Mouse (Mus musculus) monocyte, adult 5-6 weeks (primary cell): ENCODE measurements around the gene Atad5. TPM values are rescaled to one million over a fixed set of nuclear protein-coding genes. Genes with fewer than 3 reads are reported as not detected.
A peak's percentile ranks its signal among the peaks of the same experiment; 100 is the strongest.

ENCODE experiments used
- ATAC-seq: fragments of 153-309, 156-312 bp; replicated peaks from 2 replicates; pipeline ENCODE4 v1.8.0; 2017; ENCODE audit warnings: mild to moderate bottlenecking; ENCODE audit not compliant: low TSS enrichment, insufficient number of reproducible peaks, severe bottlenecking, poor library complexity, low FRiP score
- total RNA-seq: library from RNA; stranded (forward); fragments of 200-1000, 200-491, 200-594 nt; gene quantifications from 3 replicates; pipeline ENCODE4 v1.2.3, GENCODE M21; 2017

The Atad5 gene
- total RNA-seq, 1 experiment from 2014 or later, result 3.5 TPM

- ATAC-seq, result peak; percentile 51; the same call in 1 of the 2 replicates
These were observed 80.4 kb downstream of the Atad5 start for GRCm38 (mm10) chr11:80169629-80170028.

GRCm38 (mm10) chr11:80170351-80170750 lies 81.2 kb downstream of the Atad5 start:
- no peak for ATAC-seq

- no peak for ATAC-seq
These were observed 82.7 kb downstream of the Atad5 start for GRCm38 (mm10) chr11:80171884-80172283.

GRCm38 (mm10) chr11:80173963-80174670 lies 84.9 kb downstream of the Atad5 start:
- ATAC-seq, result no peak

GRCm38 (mm10) chr11:80176911-80177895 lies 88.0 kb downstream of the Atad5 start:
- peak; percentile 47; the same call in 1 of the 2 replicates for ATAC-seq

GRCm38 (mm10) chr11:80178316-80178715 lies 89.1 kb downstream of the Atad5 start:
- no peak for ATAC-seq

- ATAC-seq, result no peak
These were observed 92.0 kb downstream of the Atad5 start for GRCm38 (mm10) chr11:80181021-80181749.

GRCm38 (mm10) chr11:80183054-80183704 lies 94.0 kb downstream of the Atad5 start:
- ATAC-seq, result peak; percentile 29; the same call in 1 of the 2 replicates

- peak; percentile 99 for ATAC-seq
These were observed 94.6 kb downstream of the Atad5 start, which contains the start of gene Rnf135 for GRCm38 (mm10) chr11:80183705-80184255. Rnf135 (plus strand) TSS chr11:80183851.

GRCm38 (mm10) chr11:80184531-80185071 lies 95.4 kb downstream of the Atad5 start:
- no peak for ATAC-seq

Other genes with a start within 250 kb of the Atad5 start
- 55.7 to 87.3 TPM (median 65.7 TPM) in 3 replicates for gene Utp6, start 127.0 kb upstream of the Atad5 start, total RNA-seq
- 35.9 to 53.1 TPM (median 37.2 TPM) in 3 replicates for gene Suz12, start 96.3 kb upstream of the Atad5 start, total RNA-seq
- gene Crlf3, start 8.4 kb upstream of the Atad5 start, total RNA-seq, result 144 to 183 TPM (median 162 TPM) in 3 replicates
- 2.9 to 11.4 TPM (median 5.8 TPM) in 3 replicates for gene Tefm, start 52.8 kb downstream of the Atad5 start, total RNA-seq
- 6.7 to 11.8 TPM (median 8.7 TPM) in 3 replicates for gene Adap2, start 64.7 kb downstream of the Atad5 start, total RNA-seq
- gene Rnf135, start 94.5 kb downstream of the Atad5 start, total RNA-seq, result 5.0 to 10.4 TPM (median 6.2 TPM) in 3 replicates
- gene Rhot1, start 119.6 kb downstream of the Atad5 start, total RNA-seq, result 48.4 to 57.1 TPM (median 56.2 TPM) in 3 replicates
- gene Rhbdl3, start 211.5 kb downstream of the Atad5 start, total RNA-seq, result not detected in 3 replicates